Mouse (Mus musculus): Measurements from ENCODE around the gene Pgam5. TPM values are rescaled to one million over a fixed set of nuclear protein-coding genes. Genes with fewer than 3 reads are reported as not detected.

Gene Pgam5
- total RNA-seq (2021), result 10 to 100 TPM; 45.2 to 49.5 TPM
- long read RNA-seq, experiment 1, transcript Pgam5-201 (6 exons, 2,044 nt), result minor isoform, 23 of 65 reads
- long read RNA-seq, experiment 1, transcript Pgam5-202 (6 exons, 2,098 nt), result major isoform, 35 of 65 reads
- long read RNA-seq, experiment 1, partial matches to known transcripts, result 5 of 65 reads
- long read RNA-seq, experiment 1, other reads (novel, unspliced or antisense), result 2 of 65 reads
- long read RNA-seq, experiment 2, transcript Pgam5-201 (6 exons, 2,044 nt), result major isoform, 67 of 139 reads
- long read RNA-seq, experiment 2, transcript Pgam5-202 (6 exons, 2,098 nt), result minor isoform, 59 of 139 reads
- long read RNA-seq, experiment 2, partial matches to known transcripts, result 11 of 139 reads
- long read RNA-seq, experiment 2, other reads (novel, unspliced or antisense), result 2 of 139 reads

GRCm38 (mm10) chr5:110269141-110270101 is at the start of gene Pgam5:
Gene Pgam5 (minus strand): TSS chr5:110269913.
- DNase-seq (ENCODE audit: low spot score in 2 of 2), result peak; percentile 87 to 92

GRCm38 (mm10) chr5:110313127-110313526 is 43.4 kb upstream of the Pgam5 start:
- no peak for DNase-seq (ENCODE audit: low spot score in 2 of 2)

- DNase-seq (ENCODE audit: low spot score in 2 of 2), result no peak
Measured at GRCm38 (mm10) chr5:110308861-110309260, 39.1 kb upstream of the Pgam5 start.

GRCm38 (mm10) chr5:110300591-110300990 is 30.9 kb upstream of the Pgam5 start:
- no peak for DNase-seq (ENCODE audit: low spot score in 2 of 2)

DNA sequence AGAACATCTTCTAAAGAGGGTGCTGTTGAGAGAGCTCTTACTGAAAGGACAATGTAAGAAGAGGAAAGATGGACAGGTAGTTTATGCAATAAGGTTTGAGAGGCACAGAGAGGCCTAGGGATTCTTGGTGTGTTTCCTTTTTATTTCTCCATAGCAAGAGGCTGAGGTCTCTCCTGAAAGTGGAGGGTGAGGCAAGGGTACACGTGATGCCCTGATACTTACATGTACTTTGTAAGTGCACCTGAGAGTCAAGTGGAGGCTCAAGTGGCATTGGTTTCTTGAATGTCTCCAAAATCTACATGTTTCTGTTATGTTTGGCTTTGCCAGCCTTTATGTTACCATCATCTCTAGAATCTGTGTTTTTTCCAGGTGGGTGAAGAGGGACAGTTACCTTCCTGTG is 26.9 kb upstream of the Pgam5 start:
- DNase-seq (ENCODE audit: low spot score in 2 of 2), result no peak

DNA sequence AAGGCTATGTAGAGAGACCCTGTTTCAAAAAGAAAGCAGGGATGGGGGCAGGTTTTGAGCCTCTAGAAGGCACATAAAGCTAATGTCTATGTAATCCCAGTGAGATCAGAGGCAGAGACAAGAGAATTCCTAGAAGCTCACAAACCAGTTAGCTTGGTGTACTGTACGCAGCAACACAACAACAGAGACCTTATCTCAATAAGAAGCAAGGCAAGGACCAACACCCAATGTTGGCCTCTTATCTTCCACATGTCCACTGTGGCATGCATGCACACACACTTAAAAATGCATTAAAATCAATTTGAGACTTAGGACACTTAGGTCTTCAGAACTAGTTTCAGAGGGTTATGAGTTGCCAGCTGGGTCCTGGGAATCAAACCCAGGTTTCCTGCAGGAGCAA is 21.9 kb upstream of the Pgam5 start:
- DNase-seq (ENCODE audit: low spot score in 2 of 2), result no peak

GRCm38 (mm10) chr5:110287084-110287475 is 17.4 kb upstream of the Pgam5 start:
- no peak for DNase-seq (ENCODE audit: low spot score in 2 of 2)

DNA sequence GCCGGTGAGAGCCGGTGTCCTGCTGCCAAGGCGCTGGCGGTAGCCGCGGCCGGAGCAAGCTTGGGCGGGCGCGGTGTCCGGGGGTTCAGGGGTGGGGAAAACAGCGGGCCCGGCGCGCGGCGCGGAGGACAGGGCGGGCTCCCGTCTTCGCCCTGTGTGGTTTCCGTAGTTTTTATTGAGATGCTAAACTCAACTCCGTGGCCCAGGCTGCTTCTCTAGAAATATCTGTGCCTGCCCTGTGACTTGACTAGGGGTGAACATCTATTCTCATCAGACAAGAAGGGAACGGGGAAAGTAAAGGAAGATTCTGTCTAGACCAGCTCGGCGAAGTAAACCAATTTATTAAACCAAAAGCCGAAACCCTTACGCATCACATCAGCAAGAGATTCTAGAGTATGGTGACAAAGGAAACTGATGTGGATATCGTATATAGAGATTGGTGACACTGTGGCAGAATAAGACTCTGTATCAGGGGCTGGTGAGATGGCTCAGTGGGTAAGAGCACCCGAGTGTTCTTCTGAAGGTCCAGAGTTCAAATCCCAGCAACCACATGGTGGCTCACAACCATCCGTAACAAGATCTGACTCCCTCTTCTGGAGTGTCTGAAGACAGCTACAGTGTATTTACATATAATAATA is 16.9 kb upstream of the Pgam5 start:
- no peak for DNase-seq (ENCODE audit: low spot score in 2 of 2)

GRCm38 (mm10) chr5:110285770-110286445 is 16.2 kb upstream of the Pgam5 start, which contains the start of the genes Pxmp2 and Pole:
Gene Pxmp2 (minus strand): TSS chr5:110286186.
Gene Pole (plus strand): TSS chr5:110286306.
- peak; percentile 85 to 89 for DNase-seq (ENCODE audit: low spot score in 2 of 2)

GRCm38 (mm10) chr5:110285156-110285555 is 15.4 kb upstream of the Pgam5 start:
- DNase-seq (ENCODE audit: low spot score in 2 of 2), result no peak

DNA sequence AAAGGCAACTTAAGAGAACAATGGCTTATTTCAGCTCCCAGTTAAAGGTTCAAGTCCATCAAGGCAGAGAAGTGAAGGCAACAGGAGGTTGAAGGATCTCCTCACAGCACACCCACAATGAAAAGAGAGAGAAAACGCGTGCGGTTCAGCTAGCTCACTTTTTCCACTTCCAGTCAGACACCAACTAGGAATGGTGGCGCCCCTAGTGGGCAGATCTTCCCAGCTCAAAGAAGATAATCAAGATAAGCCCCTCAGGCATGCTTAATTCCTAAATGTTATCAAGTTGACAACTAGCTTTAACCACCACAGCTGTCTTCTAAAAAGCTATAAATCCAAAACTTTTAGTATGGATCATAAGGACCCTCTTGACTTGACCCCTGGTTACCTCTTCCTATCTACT is 14.8 kb upstream of the Pgam5 start:
- DNase-seq (ENCODE audit: low spot score in 2 of 2), result peak; percentile 48 to 55

DNA sequence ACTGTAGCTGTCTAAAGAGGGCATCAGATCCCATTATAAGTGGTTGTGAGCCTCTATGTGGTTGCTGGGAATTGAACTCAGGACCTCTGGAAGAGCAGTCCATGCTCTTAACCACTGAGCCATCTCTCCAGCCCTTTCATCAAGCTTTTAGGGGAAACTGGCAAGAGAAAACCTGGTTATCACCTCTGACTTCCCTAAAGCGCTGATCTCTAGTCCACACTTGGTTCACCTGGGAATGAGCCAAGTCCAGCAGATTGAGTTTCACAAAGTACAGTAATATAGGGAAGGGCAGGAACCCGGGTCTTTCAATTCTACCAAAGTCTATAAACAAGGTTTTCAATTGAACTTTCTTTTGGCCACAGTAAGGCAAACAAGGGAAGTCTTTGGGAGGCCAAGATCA is 12.3 kb upstream of the Pgam5 start:
- DNase-seq (ENCODE audit: low spot score in 2 of 2), result no peak

- DNase-seq (ENCODE audit: low spot score in 2 of 2), result no peak
Measured at GRCm38 (mm10) chr5:110276910-110277309, 7.2 kb upstream of the Pgam5 start.

GRCm38 (mm10) chr5:110276391-110276790 is 6.7 kb upstream of the Pgam5 start:
- no peak for DNase-seq (ENCODE audit: low spot score in 2 of 2)

- no peak for DNase-seq (ENCODE audit: low spot score in 2 of 2)
Measured at GRCm38 (mm10) chr5:110274846-110275245, 5.1 kb upstream of the Pgam5 start.

- DNase-seq (ENCODE audit: low spot score in 2 of 2), result no peak
Measured at GRCm38 (mm10) chr5:110274147-110274546, 4.4 kb upstream of the Pgam5 start.

GRCm38 (mm10) chr5:110270242-110270641 is 529 bp upstream of the Pgam5 start:
- DNase-seq (ENCODE audit: low spot score in 2 of 2), result no peak

DNA sequence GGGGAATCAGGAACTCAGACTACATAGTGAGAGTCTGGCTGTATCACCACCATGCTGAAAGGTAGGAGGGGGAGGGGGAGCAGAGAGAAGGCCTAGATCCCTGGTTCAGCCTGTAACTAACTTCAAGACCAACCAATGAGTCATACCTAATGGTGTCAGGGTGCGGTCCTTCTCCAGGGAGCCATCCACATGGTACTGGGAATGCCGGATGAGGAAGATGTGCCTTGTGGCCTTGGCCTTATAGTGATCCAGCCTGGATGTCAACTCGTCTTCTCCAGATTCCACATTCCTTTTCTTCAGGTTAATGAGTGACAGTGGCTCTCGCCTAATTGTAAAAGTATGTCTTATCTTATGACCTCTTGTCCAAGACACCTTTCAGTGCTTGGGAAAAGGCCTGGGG is 2.8 kb downstream of the Pgam5 start:
- no peak for DNase-seq (ENCODE audit: low spot score in 2 of 2)

- no peak for DNase-seq (ENCODE audit: low spot score in 2 of 2)
Measured at GRCm38 (mm10) chr5:110244091-110244490, 25.6 kb downstream of the Pgam5 start.

GRCm38 (mm10) chr5:110232346-110232745 is 37.4 kb downstream of the Pgam5 start:
- no peak for DNase-seq (ENCODE audit: low spot score in 2 of 2)

- no peak for DNase-seq (ENCODE audit: low spot score in 2 of 2)
Measured at GRCm38 (mm10) chr5:110231638-110232037, 38.1 kb downstream of the Pgam5 start.
